Mouse (Mus musculus) kidney, postnatal 10 days (tissue): ENCODE data around the gene Cst6.
A peak's percentile ranks its signal among the peaks of the same experiment; 100 is the strongest.

Source experiments
- DNase-seq: peaks from one replicate; pipeline ENCODE4 v3.0.0; 2021; ENCODE audit warnings: mixed read lengths

Cst6 gene

GRCm38 (mm10) chr19:5348526-5349501 is 560 bp downstream of the Cst6 start:
- DNase-seq: peak; percentile 41

GRCm38 (mm10) chr19:5348064-5348463 is 1.3 kb downstream of the Cst6 start:
- DNase-seq: no peak

- peak; percentile 29 for DNase-seq
Measured at GRCm38 (mm10) chr19:5345297-5346131, 3.9 kb downstream of the Cst6 start.

- no peak for DNase-seq
Measured at GRCm38 (mm10) chr19:5341360-5341759, 8.0 kb downstream of the Cst6 start.

GRCm38 (mm10) chr19:5337975-5338374 is 11.4 kb downstream of the Cst6 start:
- DNase-seq: peak; percentile 90

- no peak for DNase-seq
Measured at GRCm38 (mm10) chr19:5335441-5335840, 13.9 kb downstream of the Cst6 start, which contains the start of gene Catsper1. Gene Catsper1, plus strand, starts transcription at chr19:5335741.

- no peak for DNase-seq
Measured at GRCm38 (mm10) chr19:5334741-5335140, 14.6 kb downstream of the Cst6 start.

GRCm38 (mm10) chr19:5327970-5328369 is 21.4 kb downstream of the Cst6 start:
- DNase-seq: peak; percentile 41

- DNase-seq: peak; percentile 68
Measured at GRCm38 (mm10) chr19:5323801-5324200, 25.6 kb downstream of the Cst6 start.

GRCm38 (mm10) chr19:5313189-5313588 is 36.2 kb downstream of the Cst6 start:
- no peak for DNase-seq

- DNase-seq: no peak
Measured at GRCm38 (mm10) chr19:5309025-5309424, 40.3 kb downstream of the Cst6 start.

GRCm38 (mm10) chr19:5306968-5307734 is 42.2 kb downstream of the Cst6 start:
- DNase-seq: peak; percentile 30

GRCm38 (mm10) chr19:5306279-5306678 is 43.1 kb downstream of the Cst6 start:
- DNase-seq: no peak

- peak; percentile 83 for DNase-seq
Measured at GRCm38 (mm10) chr19:5302455-5302854, 46.9 kb downstream of the Cst6 start.

- no peak for DNase-seq
Measured at GRCm38 (mm10) chr19:5300588-5300987, 48.8 kb downstream of the Cst6 start.

- DNase-seq: no peak
Measured at GRCm38 (mm10) chr19:5297903-5298800, 51.2 kb downstream of the Cst6 start, which contains the start of gene Gal3st3. Gene Gal3st3, plus strand, starts transcription at chr19:5298331.

GRCm38 (mm10) chr19:5296630-5297029 is 52.7 kb downstream of the Cst6 start:
- DNase-seq: no peak

GRCm38 (mm10) chr19:5295736-5296075 is 53.7 kb downstream of the Cst6 start:
- no peak for DNase-seq

- peak; percentile 99 for DNase-seq
Measured at GRCm38 (mm10) chr19:5294972-5295735, 54.2 kb downstream of the Cst6 start, which contains the start of gene Sf3b2. Gene Sf3b2, minus strand, starts transcription at chr19:5295455.
